Mouse (Mus musculus) embryo, embryonic 10.5 days (tissue): ENCODE results near the gene Meox1.
A peak's percentile ranks its signal among the peaks of the same experiment; 100 is the strongest.

Experiments
- DNase-seq: peaks from one replicate; pipeline ENCODE4 v3.0.0-alpha.2; 2015; ENCODE audit warnings: low spot score

The Meox1 gene

GRCm38 (mm10) chr11:101896546-101897361 lies 2.6 kb upstream of the Meox1 start:
- peak; percentile 83 for DNase-seq

- DNase-seq, result no peak
Measured at GRCm38 (mm10) chr11:101893560-101893959, 614 bp downstream of the Meox1 start.

GRCm38 (mm10) chr11:101891451-101891850 lies 2.7 kb downstream of the Meox1 start:
- DNase-seq, result no peak

GRCm38 (mm10) chr11:101889781-101890180 lies 4.4 kb downstream of the Meox1 start:
- DNase-seq, result peak; percentile 69

GRCm38 (mm10) chr11:101888820-101889219 lies 5.4 kb downstream of the Meox1 start:
- no peak for DNase-seq

- DNase-seq, result no peak
Measured at GRCm38 (mm10) chr11:101886436-101886835, 7.7 kb downstream of the Meox1 start.

- no peak for DNase-seq
Measured at GRCm38 (mm10) chr11:101885881-101886319, 8.3 kb downstream of the Meox1 start.

GRCm38 (mm10) chr11:101885232-101885631 lies 8.9 kb downstream of the Meox1 start:
- no peak for DNase-seq

- no peak for DNase-seq
Measured at GRCm38 (mm10) chr11:101883911-101884310, 10.3 kb downstream of the Meox1 start.

- no peak for DNase-seq
Measured at GRCm38 (mm10) chr11:101882500-101883290, 11.5 kb downstream of the Meox1 start.

GRCm38 (mm10) chr11:101881604-101882071 lies 12.5 kb downstream of the Meox1 start:
- DNase-seq, result peak; percentile 70

GRCm38 (mm10) chr11:101881185-101881584 lies 13.0 kb downstream of the Meox1 start:
- no peak for DNase-seq

GRCm38 (mm10) chr11:101879672-101880071 lies 14.5 kb downstream of the Meox1 start:
- DNase-seq, result no peak

- no peak for DNase-seq
Measured at GRCm38 (mm10) chr11:101878696-101879095, 15.5 kb downstream of the Meox1 start.

- DNase-seq, result no peak
Measured at GRCm38 (mm10) chr11:101874978-101875377, 19.2 kb downstream of the Meox1 start.

GRCm38 (mm10) chr11:101873909-101874308 lies 20.3 kb downstream of the Meox1 start:
- DNase-seq, result no peak

GRCm38 (mm10) chr11:101871435-101871834 lies 22.7 kb downstream of the Meox1 start:
- DNase-seq, result no peak

GRCm38 (mm10) chr11:101870067-101870765 lies 24.0 kb downstream of the Meox1 start:
- DNase-seq, result no peak

GRCm38 (mm10) chr11:101867513-101868052 lies 26.6 kb downstream of the Meox1 start:
- peak; percentile 66 for DNase-seq

GRCm38 (mm10) chr11:101858742-101859141 lies 35.4 kb downstream of the Meox1 start:
- no peak for DNase-seq

GRCm38 (mm10) chr11:101855950-101856712 lies 38.0 kb downstream of the Meox1 start:
- no peak for DNase-seq
